Mouse (Mus musculus) hindlimb bud, embryonic 11.5 days (tissue): Measurements from ENCODE around the gene Hils1.
"Not testable (repeated sequence)": the region's sequence is repeated elsewhere in the genome, so short reads cannot be mapped to it uniquely, and the experiment has no call there.

ENCODE experiments used
- DNase-seq: peaks from one replicate; pipeline ENCODE4 v3.0.0-alpha.2; 2012; ENCODE audit warnings: low read depth, low spot score; ENCODE audit errors: extremely low spot score

Gene Hils1

GRCm38 (mm10) chr11:95001584-95002347 lies 34.4 kb downstream of the Hils1 start:
- no peak for DNase-seq

- no peak for DNase-seq
Observed at GRCm38 (mm10) chr11:95002705-95003104, 35.3 kb downstream of the Hils1 start.

- no peak for DNase-seq
Observed at GRCm38 (mm10) chr11:95004136-95004936, 36.9 kb downstream of the Hils1 start.

- DNase-seq = no peak
Observed at GRCm38 (mm10) chr11:95004937-95005198, 37.5 kb downstream of the Hils1 start.

GRCm38 (mm10) chr11:95006038-95006437 lies 38.6 kb downstream of the Hils1 start:
- no peak for DNase-seq

- DNase-seq = no peak
Observed at GRCm38 (mm10) chr11:95006525-95007219, 39.3 kb downstream of the Hils1 start.

- DNase-seq = no peak
Observed at GRCm38 (mm10) chr11:95007418-95007817, 40.0 kb downstream of the Hils1 start.

GRCm38 (mm10) chr11:95008661-95009628 lies 41.6 kb downstream of the Hils1 start:
- DNase-seq = no peak

- no peak for DNase-seq
Observed at GRCm38 (mm10) chr11:95009629-95010014, 42.2 kb downstream of the Hils1 start, which contains the start of gene Samd14. Samd14 (plus strand) TSS chr11:95009879.

GRCm38 (mm10) chr11:95010141-95010739 lies 42.8 kb downstream of the Hils1 start:
- no peak for DNase-seq

- DNase-seq = not testable (repeated sequence)
Observed at GRCm38 (mm10) chr11:95010841-95011403, 43.5 kb downstream of the Hils1 start.

GRCm38 (mm10) chr11:95011416-95011815 lies 44.0 kb downstream of the Hils1 start:
- DNase-seq = no peak

GRCm38 (mm10) chr11:95012075-95012474 lies 44.7 kb downstream of the Hils1 start:
- DNase-seq = no peak

GRCm38 (mm10) chr11:95012487-95012886 lies 45.1 kb downstream of the Hils1 start:
- no peak for DNase-seq

GRCm38 (mm10) chr11:95015484-95015883 lies 48.1 kb downstream of the Hils1 start:
- DNase-seq = no peak
